Mouse (Mus musculus) layer of hippocampus, adult 9-10 months (tissue): ENCODE data around the gene Map3k21.
A peak's percentile ranks its signal among the peaks of the same experiment; 100 is the strongest.

Source experiments
- DNase-seq: peaks from one replicate; pipeline ENCODE4 v3.0.0; 2022; ENCODE audit warnings: low spot score

The Map3k21 gene

DNA sequence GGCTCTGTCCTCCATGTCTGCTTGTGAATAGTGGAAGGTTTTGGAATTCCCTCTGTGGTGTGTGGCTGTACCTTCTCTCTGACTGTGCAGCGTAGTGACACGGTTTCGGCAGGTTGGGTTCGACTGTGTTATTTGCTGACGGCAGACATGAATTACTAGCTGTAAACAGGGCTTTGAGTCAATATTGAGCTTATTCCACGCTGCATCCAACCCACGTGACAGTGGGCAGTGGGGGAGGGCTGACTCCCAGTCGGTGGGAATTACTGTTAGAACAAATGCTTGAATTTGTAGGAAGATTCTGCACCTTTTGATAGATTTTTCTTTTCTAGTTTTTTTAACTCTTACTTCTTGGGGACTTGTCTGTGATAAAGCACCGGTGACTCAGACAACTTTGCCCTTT is 4.1 kb downstream of the Map3k21 start:
- DNase-seq = no peak

DNA sequence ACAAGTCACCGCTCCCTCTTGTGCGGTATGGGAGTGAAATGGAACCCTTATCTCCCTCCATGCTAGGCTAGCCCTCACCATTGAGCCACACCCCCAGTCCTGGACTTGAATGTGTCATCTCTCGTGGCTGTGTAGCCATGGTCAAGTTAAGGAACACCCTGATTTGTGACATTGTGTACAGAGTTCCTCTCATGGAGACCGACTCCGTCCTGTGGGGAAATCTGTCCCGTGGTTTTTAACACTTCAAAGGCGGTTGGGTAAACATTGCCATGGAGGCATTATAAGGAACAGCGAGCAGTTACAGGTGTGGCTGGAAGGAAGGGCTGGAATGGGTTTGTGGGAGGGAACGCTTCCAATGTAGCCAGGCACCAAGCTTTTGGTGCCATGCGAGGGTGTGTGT is 6.8 kb downstream of the Map3k21 start:
- DNase-seq = no peak

GRCm38 (mm10) chr8:125918719-125919118 is 8.5 kb downstream of the Map3k21 start:
- no peak for DNase-seq

- DNase-seq = no peak
These were observed 9.3 kb downstream of the Map3k21 start for GRCm38 (mm10) chr8:125919560-125919959.

DNA sequence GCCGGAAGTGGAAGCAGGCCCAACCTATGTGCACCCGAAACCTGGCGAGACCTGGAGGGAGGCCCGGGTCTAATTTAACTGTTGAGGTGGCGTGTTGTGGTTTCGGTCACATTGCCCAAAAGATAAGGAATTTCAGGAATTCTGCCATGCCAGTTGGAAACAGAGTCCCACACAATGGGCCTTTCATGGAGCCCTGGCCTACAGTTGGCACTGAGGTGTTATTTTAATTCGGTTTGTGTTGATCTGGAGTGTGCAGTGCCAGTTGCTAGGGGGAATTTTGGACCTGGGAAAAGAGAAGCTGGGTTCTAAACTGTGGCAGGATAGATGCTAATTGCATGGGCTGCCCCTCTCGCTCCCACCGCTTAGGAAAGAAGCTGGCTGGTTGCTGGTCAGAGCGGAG is 10.0 kb downstream of the Map3k21 start:
- DNase-seq = no peak

- DNase-seq = no peak
These were observed 10.5 kb downstream of the Map3k21 start for GRCm38 (mm10) chr8:125920761-125921160.

- DNase-seq = no peak
These were observed 12.1 kb downstream of the Map3k21 start for GRCm38 (mm10) chr8:125922333-125922732.

GRCm38 (mm10) chr8:125926636-125927035 is 16.4 kb downstream of the Map3k21 start:
- DNase-seq = no peak

- DNase-seq = no peak
These were observed 20.2 kb downstream of the Map3k21 start for GRCm38 (mm10) chr8:125930276-125931046.

DNA sequence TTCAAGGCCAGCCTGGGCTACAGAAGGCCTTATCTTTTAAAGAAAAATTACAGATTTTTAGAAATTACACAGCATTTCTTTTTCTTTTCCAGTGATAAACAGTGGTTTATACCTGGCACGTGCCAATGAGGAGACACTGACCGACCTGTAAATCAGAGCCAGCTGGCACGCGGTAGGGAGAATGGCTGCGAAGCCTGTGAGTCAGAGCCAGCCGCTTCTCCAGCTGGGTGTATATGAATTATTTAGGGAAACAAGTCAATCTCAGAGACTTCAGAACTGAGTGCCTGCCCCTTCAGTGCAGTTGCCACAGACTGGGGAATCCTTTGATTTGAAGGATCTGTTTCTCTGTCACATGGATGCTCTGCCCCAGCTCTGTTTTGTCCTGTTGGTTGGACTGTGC is 21.6 kb downstream of the Map3k21 start:
- no peak for DNase-seq

DNA sequence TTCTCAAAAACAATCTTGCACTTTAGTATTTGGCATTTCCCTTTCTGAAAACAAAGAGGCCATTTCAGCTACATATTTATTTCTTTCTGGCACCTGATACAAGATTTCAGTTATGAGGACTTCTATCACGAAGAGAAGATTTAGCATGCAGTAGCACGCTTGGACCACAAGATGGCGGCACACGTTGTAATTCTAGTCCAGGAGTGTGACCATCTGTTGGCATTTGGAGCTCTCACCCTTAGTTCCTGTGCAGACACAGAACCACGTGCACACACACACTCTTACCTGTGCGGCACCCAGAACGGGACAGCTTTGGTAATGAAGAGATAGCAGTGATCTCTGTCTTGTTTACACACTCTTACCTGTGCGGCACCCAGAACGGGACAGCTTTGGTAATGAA is 25.4 kb downstream of the Map3k21 start:
- DNase-seq = peak; percentile 71

GRCm38 (mm10) chr8:125944511-125944910 is 34.3 kb downstream of the Map3k21 start:
- no peak for DNase-seq

DNA sequence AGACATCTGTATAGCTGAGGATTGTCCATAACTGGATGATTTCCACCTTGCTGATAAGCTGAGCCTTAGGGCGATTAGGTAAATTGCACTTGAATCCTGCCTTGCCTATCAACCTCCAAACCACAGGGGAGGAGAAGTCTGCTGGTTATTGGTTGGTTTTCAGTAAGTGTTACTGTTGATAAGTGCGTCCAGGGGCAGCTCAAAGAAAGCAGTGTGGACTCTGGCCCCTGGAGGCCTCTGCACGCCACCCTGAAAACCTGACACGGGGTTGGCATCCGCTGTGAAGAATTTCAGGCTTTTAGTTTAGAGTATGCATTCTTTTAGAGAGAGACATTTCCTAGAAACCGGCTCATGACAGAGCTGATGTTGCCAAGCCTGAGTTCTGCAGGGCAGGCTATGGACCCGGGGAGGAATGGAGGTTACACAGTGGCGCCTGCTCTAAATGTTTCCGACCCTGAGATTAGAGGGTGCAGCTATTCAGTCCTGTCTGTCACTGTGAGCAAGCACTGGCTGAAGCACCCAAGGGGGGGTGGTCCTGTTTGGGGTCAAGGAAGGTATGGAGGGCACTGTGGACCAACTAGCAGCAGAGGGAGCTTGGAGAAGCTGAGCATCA is 38.6 kb downstream of the Map3k21 start:
- DNase-seq = no peak

- DNase-seq = peak; percentile 85
These were observed 40.0 kb downstream of the Map3k21 start for GRCm38 (mm10) chr8:125950007-125950940.

- DNase-seq = no peak
These were observed 45.4 kb downstream of the Map3k21 start for GRCm38 (mm10) chr8:125955671-125956070.

GRCm38 (mm10) chr8:125956796-125957195 is 46.5 kb downstream of the Map3k21 start:
- DNase-seq = no peak

DNA sequence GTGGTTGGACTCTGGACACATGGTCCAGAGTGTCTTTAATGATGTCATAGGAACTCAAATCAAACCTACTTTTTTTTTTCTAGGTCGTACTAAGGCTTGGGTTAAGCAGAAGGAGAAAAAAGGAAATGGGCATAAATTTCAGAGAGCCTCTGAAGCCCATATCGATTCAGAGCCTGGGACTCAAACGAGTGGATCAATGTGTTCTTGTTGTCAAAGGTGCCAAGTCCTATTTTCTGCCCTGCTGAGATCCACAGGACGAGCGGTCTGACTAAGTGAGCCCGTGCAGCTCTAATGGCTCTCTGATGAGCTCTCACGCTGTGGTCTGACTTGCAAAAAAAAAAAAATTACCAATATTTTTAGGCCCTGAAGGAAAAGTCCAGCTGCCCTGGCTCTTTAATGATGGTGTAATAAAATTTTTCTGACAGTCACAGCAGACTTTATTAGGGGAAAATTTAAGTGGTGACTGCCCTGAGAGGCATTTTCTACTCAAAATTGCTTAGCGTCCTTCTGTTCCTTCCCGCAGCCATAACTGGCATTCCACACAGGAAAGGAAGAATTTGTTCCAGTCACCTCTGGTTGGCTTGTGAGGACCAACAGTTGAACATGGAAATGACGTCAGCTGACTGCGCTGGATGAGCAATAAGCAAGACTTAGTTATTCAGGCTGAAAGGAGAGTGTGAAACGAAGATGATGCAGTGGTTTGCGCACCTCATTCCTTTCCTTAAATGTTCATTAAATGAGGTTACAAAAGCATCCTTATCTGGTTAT is 47.2 kb downstream of the Map3k21 start:
- DNase-seq = no peak

DNA sequence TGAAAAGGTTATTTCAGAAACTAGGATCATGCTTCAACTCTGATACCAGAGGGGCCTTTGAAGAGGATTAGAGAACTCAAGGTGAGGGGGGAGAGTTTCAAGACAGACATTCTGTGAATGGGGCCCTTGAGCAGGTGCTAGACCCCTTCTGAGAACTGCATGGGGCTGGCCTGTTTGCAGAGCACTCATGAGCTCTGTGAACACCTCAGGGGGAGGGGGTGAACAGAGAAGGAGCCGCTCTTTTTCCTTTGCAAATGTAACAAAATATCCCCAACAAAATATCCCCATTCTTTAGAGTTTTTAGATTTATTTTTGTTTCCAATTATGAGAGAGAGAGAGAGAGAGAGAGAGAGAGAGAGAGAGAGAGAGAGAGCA is 47.7 kb downstream of the Map3k21 start:
- DNase-seq = no peak

GRCm38 (mm10) chr8:125959363-125959771 is 49.1 kb downstream of the Map3k21 start:
- peak; percentile 74 for DNase-seq

- DNase-seq = no peak
These were observed 49.8 kb downstream of the Map3k21 start for GRCm38 (mm10) chr8:125960037-125960436.

DNA sequence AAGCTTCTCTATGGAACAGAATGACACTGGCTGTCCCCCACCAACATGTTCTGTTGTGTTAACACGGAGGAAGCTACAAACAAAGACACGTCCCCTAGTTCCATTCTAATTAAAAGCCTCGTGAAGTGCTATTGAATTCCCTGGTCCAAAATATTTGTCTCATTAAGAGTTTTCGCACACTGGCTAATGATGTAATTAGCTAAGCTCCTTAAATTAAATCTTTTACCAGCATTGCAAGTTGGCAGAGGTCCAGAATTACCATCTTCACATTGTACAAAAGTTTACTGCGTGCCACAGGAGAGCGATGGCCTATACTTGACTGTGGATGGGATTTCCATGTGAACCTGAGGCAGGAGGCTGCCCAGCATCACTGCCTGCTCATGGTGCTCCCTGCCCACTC is 51.5 kb downstream of the Map3k21 start:
- DNase-seq = no peak

GRCm38 (mm10) chr8:125963807-125964211 is 53.6 kb downstream of the Map3k21 start:
- no peak for DNase-seq
